Mouse (Mus musculus) urinary bladder, adult 18-20 months (tissue): Measurements from ENCODE around the gene Catsper1.
"Not testable (repeated sequence)": the region's sequence is repeated elsewhere in the genome, so short reads cannot be mapped to it uniquely, and the experiment has no call there.

Source experiments
- DNase-seq, 2 experiments: peaks; one replicate each; pipeline ENCODE4 v3.0.0; 2022; ENCODE audit warnings: low spot score in 2 of 2, mixed read lengths in 2 of 2

The Catsper1 gene

DNA sequence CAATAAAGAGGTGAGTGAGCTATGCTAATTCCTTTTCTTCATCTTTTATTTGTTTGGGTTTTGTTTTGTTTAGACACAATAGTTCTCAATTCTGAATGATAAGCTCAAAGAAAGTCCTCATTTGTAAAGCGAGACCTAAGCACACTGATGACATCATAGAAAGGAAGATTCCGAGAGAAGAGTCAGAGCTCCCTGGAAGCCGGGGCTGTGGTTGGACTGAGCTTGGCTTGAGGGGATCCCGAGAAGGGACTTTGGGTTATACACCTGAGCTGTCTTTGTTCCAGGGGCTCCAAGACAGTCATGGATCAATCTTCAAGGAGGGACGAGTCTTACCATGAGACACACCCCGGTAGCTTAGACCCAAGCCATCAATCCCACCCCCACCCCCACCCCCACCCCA, at the start of gene Catsper1:
Gene Catsper1 (plus strand): TSS at position 301 of the 400 bp plus-strand sequence.
- DNase-seq, result no peak

DNA sequence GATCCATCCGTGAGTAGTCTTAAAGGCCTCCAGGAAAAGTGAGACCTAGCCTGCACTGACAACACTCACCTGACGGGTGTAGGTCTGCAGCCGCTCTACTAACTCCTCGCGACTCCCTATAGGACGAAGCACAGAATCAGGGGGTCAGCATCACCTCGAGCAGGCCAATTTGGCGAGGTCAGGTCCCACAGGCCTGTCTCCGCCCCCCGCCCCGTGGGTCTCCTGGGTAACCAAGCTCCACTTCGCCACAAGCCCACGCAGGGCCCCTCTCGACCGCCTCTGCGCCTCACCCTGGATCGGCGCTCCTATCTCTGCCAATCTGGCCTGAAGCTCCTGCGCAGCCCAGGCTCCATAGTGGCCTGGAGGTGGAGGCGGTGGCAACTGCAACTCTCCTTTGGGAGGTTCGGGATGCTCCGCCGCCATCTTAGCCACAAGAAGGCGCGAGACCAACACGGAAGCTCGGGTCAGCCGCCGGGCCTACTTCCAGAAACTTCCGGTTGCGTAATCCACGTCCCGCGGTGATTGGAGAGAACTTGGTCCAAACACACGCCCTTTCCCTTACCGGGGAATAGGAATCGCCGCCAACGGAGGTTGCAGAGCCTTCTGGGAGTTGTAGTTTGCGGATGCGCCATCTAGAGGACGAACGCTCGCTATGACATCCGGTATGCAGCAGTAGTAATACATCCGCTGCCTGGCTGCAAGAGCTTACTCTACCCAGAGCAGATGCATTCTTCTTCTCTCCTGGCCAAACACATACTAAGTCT, 40.4 kb upstream of the Catsper1 start, which contains the start of gene Sf3b2:
Gene Sf3b2 (minus strand): TSS at position 484 of the 764 bp plus-strand sequence.
- DNase-seq, result peak; percentile 91 to 99

DNA sequence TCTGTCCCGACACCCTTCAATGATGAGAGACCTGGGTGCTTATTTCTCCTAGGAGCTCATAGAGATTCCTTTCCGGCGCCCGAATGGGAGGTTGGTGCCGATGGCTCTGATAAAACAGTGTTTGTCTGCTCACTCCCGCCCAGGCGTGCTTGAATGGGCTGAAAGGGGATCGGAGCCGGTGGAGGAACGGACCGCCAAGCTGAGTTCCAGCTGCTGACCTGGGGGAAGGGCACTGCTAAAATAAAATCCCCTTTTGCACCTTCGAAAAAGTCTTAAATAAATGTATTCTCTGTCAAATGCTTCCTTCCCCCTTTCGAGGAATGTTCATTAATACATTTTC, 39.8 kb upstream of the Catsper1 start:
- DNase-seq, result no peak

DNA sequence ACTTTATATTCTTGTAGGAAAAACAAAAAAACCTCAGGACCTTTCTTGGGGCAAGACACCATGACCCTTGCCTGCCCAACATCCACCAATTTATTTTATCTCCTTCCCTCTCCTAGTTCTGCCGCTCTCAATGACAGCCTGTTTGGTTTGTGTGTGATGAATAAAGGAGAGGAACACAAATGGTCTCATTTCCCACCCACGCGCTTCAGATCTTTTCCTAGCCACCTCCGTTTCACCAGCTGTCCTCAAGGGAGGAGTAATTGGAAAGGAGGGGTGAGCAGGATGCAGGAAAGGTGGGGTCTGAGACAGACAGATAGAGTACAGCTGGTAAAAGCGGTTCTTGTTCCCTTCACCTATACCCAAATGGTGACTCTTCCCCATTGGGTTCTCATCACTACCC, 38.9 kb upstream of the Catsper1 start:
- no peak for DNase-seq

- DNase-seq, result no peak
Measured at GRCm38 (mm10) chr19:5297903-5298800, 37.4 kb upstream of the Catsper1 start, which contains the start of gene Gal3st3. Gene Gal3st3 (plus strand): TSS chr19:5298331.

- DNase-seq, result no peak
Measured at GRCm38 (mm10) chr19:5300588-5300987, 35.0 kb upstream of the Catsper1 start.

DNA sequence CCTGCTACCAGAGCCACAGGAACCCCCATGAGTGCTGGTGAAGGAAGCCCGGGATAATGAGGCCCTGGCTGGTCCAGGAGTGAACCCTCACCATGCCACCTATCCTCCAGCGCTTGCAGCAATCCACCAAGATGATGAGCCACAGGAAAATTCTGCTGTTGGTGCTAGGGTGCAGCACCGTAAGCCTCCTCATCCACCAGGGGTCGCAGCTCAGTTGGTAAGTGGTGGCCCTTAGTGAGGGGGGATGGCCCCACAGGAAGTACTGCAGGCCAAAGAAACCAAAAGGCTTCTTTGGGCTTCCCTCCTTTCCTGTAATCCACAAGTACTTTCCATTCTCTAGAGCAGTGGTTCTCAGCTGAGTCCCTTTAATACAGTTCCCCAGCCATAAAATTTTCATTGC, 33.1 kb upstream of the Catsper1 start:
- DNase-seq, result no peak

- DNase-seq, result no peak
Measured at GRCm38 (mm10) chr19:5306279-5306678, 29.3 kb upstream of the Catsper1 start.

GRCm38 (mm10) chr19:5306968-5307734, 28.4 kb upstream of the Catsper1 start:
- no peak for DNase-seq

DNA sequence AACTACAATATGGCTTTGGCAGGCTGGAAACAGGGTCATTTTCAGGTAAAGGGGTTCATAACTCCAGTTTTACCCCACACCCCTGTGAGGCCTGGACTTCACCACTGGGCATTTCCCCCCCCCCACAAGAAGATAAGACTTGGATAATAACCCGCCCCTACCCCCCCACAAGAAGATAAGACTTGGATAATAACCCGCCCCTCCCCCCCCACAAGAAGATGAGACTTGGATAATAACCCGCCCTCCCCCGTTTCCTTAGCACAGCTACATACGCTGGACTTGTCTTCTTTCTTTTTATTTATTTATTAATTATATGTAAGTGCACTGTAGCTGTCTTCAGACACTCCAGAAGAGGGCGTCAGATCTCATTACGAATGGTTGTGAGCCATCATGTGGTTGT, 26.5 kb upstream of the Catsper1 start:
- no peak for DNase-seq

DNA sequence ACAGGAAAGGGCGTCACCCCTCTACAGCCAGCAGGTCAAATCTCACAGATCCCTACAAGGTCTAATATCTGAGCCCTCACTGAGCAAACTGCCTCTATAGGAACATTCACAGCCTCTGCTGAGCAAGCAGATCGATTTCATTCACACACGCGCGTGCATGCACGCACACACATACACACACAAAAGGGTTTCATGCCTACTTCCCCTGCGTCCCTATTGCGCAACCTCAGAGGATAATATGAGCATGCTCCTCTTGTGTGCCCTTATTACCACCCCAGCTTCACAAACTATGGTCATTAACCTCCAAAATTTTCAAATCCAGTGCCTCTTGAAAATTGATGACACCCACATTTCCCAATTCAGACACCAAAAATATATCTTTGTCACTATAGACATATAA, 22.4 kb upstream of the Catsper1 start:
- no peak for DNase-seq

- no peak for DNase-seq
Measured at GRCm38 (mm10) chr19:5323801-5324200, 11.7 kb upstream of the Catsper1 start.

- peak; percentile 30 to 37 for DNase-seq
Measured at GRCm38 (mm10) chr19:5327970-5328369, 7.6 kb upstream of the Catsper1 start.

- no peak for DNase-seq
Measured at GRCm38 (mm10) chr19:5334741-5335140, 800 bp upstream of the Catsper1 start.

- DNase-seq, result peak; percentile 39 to 44
Measured at GRCm38 (mm10) chr19:5337975-5338374, 2.4 kb downstream of the Catsper1 start.

- DNase-seq, result no peak
Measured at GRCm38 (mm10) chr19:5341360-5341759, 5.8 kb downstream of the Catsper1 start.

DNA sequence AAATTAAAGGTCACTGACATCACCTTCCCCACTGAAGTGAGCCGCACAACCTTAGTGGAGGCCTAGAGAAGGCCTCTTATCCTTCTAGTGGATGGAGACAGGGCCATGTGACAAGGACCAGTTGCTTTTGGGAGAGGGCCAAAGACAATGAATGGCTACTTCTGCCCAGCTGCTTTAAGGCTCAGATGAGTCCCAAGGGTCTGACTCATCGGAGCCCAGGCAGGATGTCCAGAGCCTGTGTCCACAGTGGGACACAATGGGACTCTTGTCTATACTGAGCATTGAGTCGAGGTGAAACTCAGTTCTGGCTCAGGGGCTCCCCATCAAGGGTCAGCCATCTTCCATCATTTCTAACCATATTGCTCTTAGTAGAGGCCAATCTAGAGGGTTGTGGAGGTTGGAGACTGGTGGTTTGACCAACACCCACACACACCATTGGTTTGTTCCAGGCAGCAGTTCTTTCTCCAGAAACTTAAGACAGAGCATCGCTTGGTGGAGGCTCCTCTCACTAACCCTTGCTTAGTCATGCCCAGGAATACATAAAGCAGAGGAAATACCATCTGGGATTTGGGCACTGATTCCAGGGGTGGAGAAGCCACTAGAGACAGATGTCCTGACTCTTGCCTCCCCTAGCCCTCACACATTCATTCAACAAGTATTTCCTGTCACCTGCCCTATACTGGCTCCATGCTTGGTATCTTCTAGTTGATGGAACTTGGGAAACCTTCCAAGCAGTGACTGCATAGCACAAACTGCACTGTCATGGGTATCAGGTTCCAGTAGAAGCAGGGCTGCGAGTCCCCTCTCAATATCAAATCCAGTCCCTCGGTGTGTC, 10.0 kb downstream of the Catsper1 start:
- no peak for DNase-seq

DNA sequence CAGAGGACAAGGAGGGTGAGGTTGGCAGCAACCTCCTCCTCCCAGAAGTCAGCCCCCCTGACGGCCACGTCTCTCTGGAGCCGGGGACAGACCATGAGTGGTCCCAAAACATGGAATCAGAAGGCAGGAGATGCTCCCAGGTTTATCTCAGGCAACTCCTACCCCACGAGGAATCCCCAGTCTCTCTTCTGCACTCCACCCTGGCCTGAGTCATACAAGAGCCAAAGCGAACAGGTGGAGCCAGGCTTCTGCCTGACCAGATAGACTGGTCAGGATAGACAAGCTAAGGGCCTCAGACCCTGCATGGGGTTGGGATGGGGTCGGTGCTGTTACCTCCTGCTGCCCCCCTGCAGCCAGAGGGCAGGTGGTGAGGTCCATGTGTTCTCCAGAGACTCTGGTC, 12.5 kb downstream of the Catsper1 start:
- no peak for DNase-seq

- peak in 1 of 2 experiments; percentile 67 for DNase-seq
Measured at GRCm38 (mm10) chr19:5348526-5349501, 13.3 kb downstream of the Catsper1 start.

DNA sequence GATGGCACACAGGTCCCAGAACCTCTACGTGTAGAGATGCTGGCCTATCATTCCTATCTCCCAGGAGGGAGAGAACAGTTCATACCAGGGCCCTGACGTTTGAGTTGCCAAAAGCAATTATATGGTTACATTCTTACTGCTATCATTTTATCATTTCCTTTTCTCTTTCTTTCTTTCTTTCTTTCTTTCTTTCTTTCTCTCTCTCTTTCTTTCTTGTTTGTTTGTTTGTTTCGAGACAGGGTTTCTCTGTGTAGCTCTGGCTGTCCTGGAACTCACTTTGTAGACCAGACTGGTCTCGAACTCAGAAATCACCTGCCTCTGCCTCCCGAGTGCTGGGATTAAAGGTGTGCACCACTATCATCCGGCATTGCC, 13.9 kb downstream of the Catsper1 start, which contains the start of gene Cst6:
Gene Cst6 (minus strand): TSS at position 73 of the 372 bp plus-strand sequence.
- DNase-seq, result not testable (repeated sequence)
